Mouse (Mus musculus): ENCODE measurements around the gene Ppp1r27. TPM values are rescaled to one million over a fixed set of nuclear protein-coding genes. Genes with fewer than 3 reads are reported as not detected.

The Ppp1r27 gene
- polyA plus RNA-seq, 1 experiment from 2014 or later: not detected

DNA sequence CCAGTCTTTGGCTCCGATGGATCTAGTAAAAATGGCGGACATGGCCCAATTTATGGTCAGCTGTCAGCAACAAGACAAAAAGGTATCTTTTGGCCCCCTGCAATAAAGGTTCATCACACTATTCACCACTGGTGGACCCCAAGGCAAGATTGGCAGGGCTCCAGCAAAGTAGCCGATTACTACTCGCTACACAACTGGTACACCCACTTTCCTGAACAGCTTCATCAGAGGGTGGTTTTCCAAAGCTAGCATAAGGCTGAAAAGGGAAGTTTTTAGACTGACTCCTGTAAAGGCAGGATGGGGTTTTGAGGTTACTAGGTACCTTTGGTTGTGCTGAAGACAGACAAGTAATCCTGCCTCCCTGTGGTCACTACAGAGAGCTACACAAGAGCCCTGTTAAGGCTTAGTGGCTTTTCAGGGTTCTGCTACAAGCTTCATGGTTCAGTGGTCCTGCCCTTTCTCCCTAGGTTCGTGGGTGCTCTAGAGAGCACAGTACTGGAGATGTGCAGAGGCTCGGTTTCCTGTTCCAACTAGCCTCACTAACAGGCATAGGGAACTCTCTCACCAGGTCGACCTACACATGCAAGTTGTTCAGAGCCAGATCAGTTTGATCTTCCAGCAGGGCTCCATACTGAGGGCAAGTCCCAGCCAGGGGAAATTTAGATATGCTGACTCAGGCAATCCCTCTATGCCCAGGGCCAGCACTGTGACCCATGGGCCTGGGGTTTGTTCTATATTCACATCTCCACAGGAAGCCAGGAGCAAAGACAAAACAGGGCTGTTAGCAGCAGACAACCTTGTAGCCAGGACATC is 26.5 kb upstream of the Ppp1r27 start:
- Histone ChIP-seq H3K9me3 (ENCODE audit: control insufficient read depth, low read length) (no peaks in the 10 kb centered on the region), H3K4me1 (ENCODE audit: control insufficient read depth, insufficient read depth, low read length) (peaks cover 13% of the 10 kb centered on the region), H3K27ac (ENCODE audit: low read depth, low read length) (no peak overlapping the region), H3K36me3 (ENCODE audit: control insufficient read depth, insufficient read depth, low read length) (peaks cover 20% of the 10 kb centered on the region), H3K27me3 (ENCODE audit: control insufficient read depth, insufficient read depth, low read length) (no peaks in the 10 kb centered on the region), H3K9ac (ENCODE audit: low read length) (no peak overlapping the region), H3K4me3 (ENCODE audit: low read depth, low read length) (no peak overlapping the region), H3K4me2 (ENCODE audit: low read depth) (no peak overlapping the region)
- 83% methylated on average over 7 of the region's 7 CpGs for WGBS
- no peak for ATAC-seq (ENCODE audit: insufficient read depth, low FRiP score, low TSS enrichment)
- no peak for DNase-seq (ENCODE audit: low spot score)

GRCm38 (mm10) chr11:120576365-120576981 is 25.5 kb upstream of the Ppp1r27 start:
- Histone ChIP-seq H3K9ac (ENCODE audit: low read length) (no peak overlapping the region), H3K4me2 (ENCODE audit: low read depth) (no peak overlapping the region), H3K4me1 (ENCODE audit: control insufficient read depth, insufficient read depth, low read length) (peaks cover 18% of the 10 kb centered on the region), H3K4me3 (ENCODE audit: low read depth, low read length) (no peak overlapping the region), H3K9me3 (ENCODE audit: control insufficient read depth, low read length) (no peaks in the 10 kb centered on the region), H3K36me3 (ENCODE audit: control insufficient read depth, insufficient read depth, low read length) (peaks cover 20% of the 10 kb centered on the region), H3K27ac (ENCODE audit: low read depth, low read length) (no peak overlapping the region), H3K27me3 (ENCODE audit: control insufficient read depth, insufficient read depth, low read length) (no peaks in the 10 kb centered on the region)
- no peak for DNase-seq (ENCODE audit: low spot score)
- no peak for ATAC-seq (ENCODE audit: insufficient read depth, low FRiP score, low TSS enrichment)
- WGBS: 87% methylated on average over 3 of the region's 3 CpGs

DNA sequence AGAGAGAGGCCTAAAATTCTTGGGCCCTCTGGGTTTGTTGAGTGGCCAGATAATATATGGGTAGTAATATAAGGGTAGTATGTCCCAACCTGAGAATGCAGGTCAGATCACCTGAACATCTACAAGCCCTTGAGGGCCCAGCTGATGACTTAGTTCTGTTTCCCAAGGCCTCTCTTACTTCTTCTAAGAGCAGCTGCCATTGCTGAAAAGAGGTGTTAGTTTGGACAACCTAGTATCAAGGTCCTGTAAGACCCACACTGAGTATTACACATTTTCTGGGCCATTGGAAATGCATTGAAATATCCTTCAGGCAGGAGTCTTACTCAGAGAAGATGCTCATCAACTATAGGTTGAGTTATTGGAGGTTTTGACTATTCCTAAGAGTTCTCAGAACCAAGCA is 25.0 kb upstream of the Ppp1r27 start:
- Histone ChIP-seq H3K4me2 (ENCODE audit: low read depth) (no peak overlapping the region), H3K9ac (ENCODE audit: low read length) (no peak overlapping the region), H3K27me3 (ENCODE audit: control insufficient read depth, insufficient read depth, low read length) (no peaks in the 10 kb centered on the region), H3K36me3 (ENCODE audit: control insufficient read depth, insufficient read depth, low read length) (peaks cover 20% of the 10 kb centered on the region), H3K4me1 (ENCODE audit: control insufficient read depth, insufficient read depth, low read length) (peaks cover 21% of the 10 kb centered on the region), H3K27ac (ENCODE audit: low read depth, low read length) (no peak overlapping the region), H3K9me3 (ENCODE audit: control insufficient read depth, low read length) (no peaks in the 10 kb centered on the region), H3K4me3 (ENCODE audit: low read depth, low read length) (no peak overlapping the region)
- no peak for ATAC-seq (ENCODE audit: insufficient read depth, low FRiP score, low TSS enrichment)
- no peak for DNase-seq (ENCODE audit: low spot score)

DNA sequence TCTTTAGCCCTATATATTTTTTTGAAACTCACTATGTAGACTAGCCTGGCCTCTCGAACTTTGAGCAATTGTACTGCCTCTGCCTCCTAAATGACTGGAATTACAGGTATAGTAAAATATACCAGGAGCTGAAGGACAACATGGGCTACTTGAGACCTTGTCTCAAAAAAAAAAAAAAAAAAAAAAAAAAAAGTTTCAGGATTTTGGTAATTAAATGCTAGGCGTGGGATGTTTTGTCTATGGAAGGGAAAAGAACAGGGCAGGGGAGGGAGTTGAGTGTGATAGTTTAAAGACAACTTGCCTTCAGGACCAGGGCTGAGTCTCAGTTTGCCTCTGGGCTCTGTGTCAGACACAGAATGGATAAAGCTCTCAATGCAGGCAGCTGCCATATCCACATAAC is 24.1 kb upstream of the Ppp1r27 start:
- Histone ChIP-seq H3K9me3 (ENCODE audit: control insufficient read depth, low read length) (no peaks in the 10 kb centered on the region), H3K4me1 (ENCODE audit: control insufficient read depth, insufficient read depth, low read length) (peaks cover 18% of the 10 kb centered on the region), H3K36me3 (ENCODE audit: control insufficient read depth, insufficient read depth, low read length) (peaks cover 25% of the 10 kb centered on the region), H3K9ac (ENCODE audit: low read length) (no peak overlapping the region), H3K27me3 (ENCODE audit: control insufficient read depth, insufficient read depth, low read length) (no peaks in the 10 kb centered on the region), H3K27ac (ENCODE audit: low read depth, low read length) (no peak overlapping the region), H3K4me3 (ENCODE audit: low read depth, low read length) (peak overlapping the region; percentile 90; the same call in 1 of the 2 replicates), H3K4me2 (ENCODE audit: low read depth) (no peak overlapping the region; the same call in 1 of the 2 replicates)
- ATAC-seq (ENCODE audit: insufficient read depth, low FRiP score, low TSS enrichment): no peak
- DNase-seq (ENCODE audit: low spot score): no peak
- 74% methylated on average over 2 of the region's 2 CpGs for WGBS

GRCm38 (mm10) chr11:120574278-120574600 is 23.3 kb upstream of the Ppp1r27 start:
- Histone ChIP-seq H3K27me3 (ENCODE audit: control insufficient read depth, insufficient read depth, low read length) (no peaks in the 10 kb centered on the region), H3K4me1 (ENCODE audit: control insufficient read depth, insufficient read depth, low read length) (peaks cover 15% of the 10 kb centered on the region), H3K9ac (ENCODE audit: low read length) (peak overlapping the region; percentile 90), H3K36me3 (ENCODE audit: control insufficient read depth, insufficient read depth, low read length) (peaks cover 26% of the 10 kb centered on the region), H3K4me2 (ENCODE audit: low read depth) (peak overlapping the region; percentile 92), H3K9me3 (ENCODE audit: control insufficient read depth, low read length) (no peaks in the 10 kb centered on the region), H3K27ac (ENCODE audit: low read depth, low read length) (no peak overlapping the region), H3K4me3 (ENCODE audit: low read depth, low read length) (peak overlapping the region; percentile 90)
- DNase-seq (ENCODE audit: low spot score): no peak
- 48% methylated on average over 5 of the region's 5 CpGs for WGBS
- no peak for ATAC-seq (ENCODE audit: insufficient read depth, low FRiP score, low TSS enrichment)

- peaks cover 22% of the 10 kb centered on the region for H3K36me3 ChIP-seq (ENCODE audit: control insufficient read depth, insufficient read depth, low read length)
- H3K27ac ChIP-seq (ENCODE audit: low read depth, low read length): peak overlapping the region; percentile 80
- H3K9me3 ChIP-seq (ENCODE audit: control insufficient read depth, low read length): no peaks in the 10 kb centered on the region
- DNase-seq (ENCODE audit: low spot score) (no peak), ATAC-seq (ENCODE audit: insufficient read depth, low FRiP score, low TSS enrichment) (peak; percentile 18; the same call in 1 of the 2 replicates)
- no peaks in the 10 kb centered on the region for H3K27me3 ChIP-seq (ENCODE audit: control insufficient read depth, insufficient read depth, low read length)
- H3K4me2 ChIP-seq (ENCODE audit: low read depth): peak overlapping the region; percentile 92
- peak overlapping the region; percentile 90 for H3K9ac ChIP-seq (ENCODE audit: low read length)
- H3K4me1 ChIP-seq (ENCODE audit: control insufficient read depth, insufficient read depth, low read length): peaks cover 15% of the 10 kb centered on the region
- H3K4me3 ChIP-seq (ENCODE audit: low read depth, low read length): peak overlapping the region; percentile 90
- under 1% methylated on average over 23 of the region's 23 CpGs for WGBS
Measured at GRCm38 (mm10) chr11:120573585-120574277, 22.8 kb upstream of the Ppp1r27 start.

GRCm38 (mm10) chr11:120572752-120573584 is 22.0 kb upstream of the Ppp1r27 start, which contains the start of gene P4hb:
P4hb (minus strand) TSS chr11:120573253.
- peaks cover 22% of the 10 kb centered on the region for H3K36me3 ChIP-seq (ENCODE audit: control insufficient read depth, insufficient read depth, low read length)
- peak within 1 kb of the TSS; percentile 90 for H3K9ac ChIP-seq (ENCODE audit: low read length)
- H3K9me3 ChIP-seq (ENCODE audit: control insufficient read depth, low read length): no peaks in the 10 kb centered on the region
- peak within 1 kb of the TSS; percentile 90 for H3K4me3 ChIP-seq (ENCODE audit: low read depth, low read length)
- H3K27me3 ChIP-seq (ENCODE audit: control insufficient read depth, insufficient read depth, low read length): no peaks in the 10 kb centered on the region
- peak within 1 kb of the TSS; percentile 92 for H3K4me2 ChIP-seq (ENCODE audit: low read depth)
- peak within 1 kb of the TSS; percentile 80 for H3K27ac ChIP-seq (ENCODE audit: low read depth, low read length)
- ATAC-seq (ENCODE audit: insufficient read depth, low FRiP score, low TSS enrichment) (peak; percentile 95), DNase-seq (ENCODE audit: low spot score) (peak; percentile 100)
- peaks cover 15% of the 10 kb centered on the region for H3K4me1 ChIP-seq (ENCODE audit: control insufficient read depth, insufficient read depth, low read length)
- under 1% methylated on average over 91 of the region's 94 CpGs for WGBS

DNA sequence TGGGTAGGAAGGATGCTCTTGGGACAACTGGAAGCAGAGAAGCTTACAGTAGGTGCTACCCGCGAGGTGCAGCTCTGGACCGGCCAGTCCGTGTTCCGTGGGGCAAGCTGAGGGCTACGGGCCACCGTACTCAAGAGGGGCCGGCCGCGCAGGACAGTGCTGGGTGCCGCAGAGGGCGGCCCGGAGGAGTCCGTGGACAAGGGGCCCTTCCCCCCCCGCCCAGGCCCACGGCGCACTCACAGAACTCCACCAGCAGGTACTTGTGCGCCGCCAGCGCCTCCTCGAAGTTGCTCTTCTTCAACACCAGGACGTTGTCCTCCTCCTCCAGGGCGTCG is 21.5 kb upstream of the Ppp1r27 start:
- DNase-seq (ENCODE audit: low spot score): no peak
- ATAC-seq (ENCODE audit: insufficient read depth, low FRiP score, low TSS enrichment): peak; percentile 42
- Histone ChIP-seq H3K9me3 (ENCODE audit: control insufficient read depth, low read length) (no peaks in the 10 kb centered on the region), H3K4me1 (ENCODE audit: control insufficient read depth, insufficient read depth, low read length) (peaks cover 15% of the 10 kb centered on the region), H3K27ac (ENCODE audit: low read depth, low read length) (peak overlapping the region; percentile 57; the same call in 1 of the 2 replicates), H3K36me3 (ENCODE audit: control insufficient read depth, insufficient read depth, low read length) (peaks cover 21% of the 10 kb centered on the region), H3K4me3 (ENCODE audit: low read depth, low read length) (peak overlapping the region; percentile 90), H3K9ac (ENCODE audit: low read length) (peak overlapping the region; percentile 90), H3K4me2 (ENCODE audit: low read depth) (peak overlapping the region; percentile 92), H3K27me3 (ENCODE audit: control insufficient read depth, insufficient read depth, low read length) (no peaks in the 10 kb centered on the region)
- under 1% methylated on average over 24 of the region's 24 CpGs for WGBS

Measured in neural tube, embryonic 11.5 days (tissue).